Mouse (Mus musculus): Measurements from ENCODE around the gene Wdr95. TPM values are rescaled to one million over a fixed set of nuclear protein-coding genes. Genes with fewer than 3 reads are reported as not detected.

Gene Wdr95
- polyA plus RNA-seq, 1 experiment from 2014 or later, result not detected

- WGBS, result 85% methylated on average over 3 of the region's 3 CpGs
- no peak overlapping the region for H3K27ac ChIP-seq (replicated peaks; ENCODE audit: low read depth, low read length)
- H3K4me3 ChIP-seq (ENCODE audit: low read depth, low read length), result no peak overlapping the region
- no peaks in the 10 kb centered on the region for H3K4me1 ChIP-seq (ENCODE audit: control insufficient read depth, insufficient read depth, low read length)
- no peak overlapping the region for H3K4me2 ChIP-seq (ENCODE audit: low read depth, severe bottlenecking)
- ATAC-seq (ENCODE audit: insufficient number of reproducible peaks, low FRiP score, low TSS enrichment, low read depth), result no peak
- H3K27me3 ChIP-seq (ENCODE audit: control insufficient read depth, insufficient read depth, low read length), result no peaks in the 10 kb centered on the region
- H3K9ac ChIP-seq (ENCODE audit: low read length), result no peak overlapping the region
- H3K9me3 ChIP-seq (ENCODE audit: control insufficient read depth, low read length), result no peaks in the 10 kb centered on the region
- DNase-seq (ENCODE audit: low spot score), result no peak
- H3K36me3 ChIP-seq (ENCODE audit: control insufficient read depth, insufficient read depth, low read length), result peaks cover 2% of the 10 kb centered on the region; the same call in 1 of the 2 replicates
Measured at GRCm38 (mm10) chr5:149612165-149612518, 83.7 kb downstream of the Wdr95 start.

GRCm38 (mm10) chr5:149612740-149613139 lies 84.3 kb downstream of the Wdr95 start:
- Histone ChIP-seq H3K36me3 (ENCODE audit: control insufficient read depth, insufficient read depth, low read length) (peaks cover 8% of the 10 kb centered on the region; the same call in 1 of the 2 replicates), H3K4me1 (ENCODE audit: control insufficient read depth, insufficient read depth, low read length) (no peaks in the 10 kb centered on the region), H3K9ac (ENCODE audit: low read length) (no peak overlapping the region), H3K27ac (replicated peaks; ENCODE audit: low read depth, low read length) (no peak overlapping the region), H3K4me2 (ENCODE audit: low read depth, severe bottlenecking) (no peak overlapping the region), H3K9me3 (ENCODE audit: control insufficient read depth, low read length) (no peaks in the 10 kb centered on the region), H3K27me3 (ENCODE audit: control insufficient read depth, insufficient read depth, low read length) (no peaks in the 10 kb centered on the region), H3K4me3 (ENCODE audit: low read depth, low read length) (no peak overlapping the region)
- WGBS, result 73% methylated on average over 10 of the region's 10 CpGs
- ATAC-seq (ENCODE audit: insufficient number of reproducible peaks, low FRiP score, low TSS enrichment, low read depth) (no peak), DNase-seq (ENCODE audit: low spot score) (no peak)

- H3K4me3 ChIP-seq (ENCODE audit: low read depth, low read length), result no peak overlapping the region
- H3K4me1 ChIP-seq (ENCODE audit: control insufficient read depth, insufficient read depth, low read length), result no peaks in the 10 kb centered on the region
- ATAC-seq (ENCODE audit: insufficient number of reproducible peaks, low FRiP score, low TSS enrichment, low read depth) (no peak), DNase-seq (ENCODE audit: low spot score) (no peak)
- no peak overlapping the region for H3K4me2 ChIP-seq (ENCODE audit: low read depth, severe bottlenecking)
- peaks cover 23% of the 10 kb centered on the region; the same call in 1 of the 2 replicates for H3K36me3 ChIP-seq (ENCODE audit: control insufficient read depth, insufficient read depth, low read length)
- H3K9ac ChIP-seq (ENCODE audit: low read length), result no peak overlapping the region
- no peaks in the 10 kb centered on the region for H3K9me3 ChIP-seq (ENCODE audit: control insufficient read depth, low read length)
- no peak overlapping the region for H3K27ac ChIP-seq (replicated peaks; ENCODE audit: low read depth, low read length)
- 88% methylated on average over 1 of the region's 1 CpGs for WGBS
- H3K27me3 ChIP-seq (ENCODE audit: control insufficient read depth, insufficient read depth, low read length), result no peaks in the 10 kb centered on the region
Measured at GRCm38 (mm10) chr5:149616138-149616537, 87.7 kb downstream of the Wdr95 start.

GRCm38 (mm10) chr5:149616817-149617216 lies 88.3 kb downstream of the Wdr95 start:
- no peaks in the 10 kb centered on the region for H3K9me3 ChIP-seq (ENCODE audit: control insufficient read depth, low read length)
- H3K4me2 ChIP-seq (ENCODE audit: low read depth, severe bottlenecking), result no peak overlapping the region
- peaks cover 25% of the 10 kb centered on the region; the same call in 1 of the 2 replicates for H3K36me3 ChIP-seq (ENCODE audit: control insufficient read depth, insufficient read depth, low read length)
- H3K4me1 ChIP-seq (ENCODE audit: control insufficient read depth, insufficient read depth, low read length), result no peaks in the 10 kb centered on the region
- H3K27ac ChIP-seq (replicated peaks; ENCODE audit: low read depth, low read length), result no peak overlapping the region
- H3K4me3 ChIP-seq (ENCODE audit: low read depth, low read length), result no peak overlapping the region
- ATAC-seq (ENCODE audit: insufficient number of reproducible peaks, low FRiP score, low TSS enrichment, low read depth) (no peak), DNase-seq (ENCODE audit: low spot score) (no peak)
- H3K9ac ChIP-seq (ENCODE audit: low read length), result no peak overlapping the region
- WGBS, result 93% methylated on average over 10 of the region's 10 CpGs
- H3K27me3 ChIP-seq (ENCODE audit: control insufficient read depth, insufficient read depth, low read length), result no peaks in the 10 kb centered on the region

- H3K36me3 ChIP-seq (ENCODE audit: control insufficient read depth, insufficient read depth, low read length), result peaks cover 25% of the 10 kb centered on the region; the same call in 1 of the 2 replicates
- no peak overlapping the region for H3K9ac ChIP-seq (ENCODE audit: low read length)
- 87% methylated on average over 6 of the region's 6 CpGs for WGBS
- no peaks in the 10 kb centered on the region for H3K9me3 ChIP-seq (ENCODE audit: control insufficient read depth, low read length)
- no peaks in the 10 kb centered on the region for H3K27me3 ChIP-seq (ENCODE audit: control insufficient read depth, insufficient read depth, low read length)
- no peak for DNase-seq (ENCODE audit: low spot score)
- no peaks in the 10 kb centered on the region for H3K4me1 ChIP-seq (ENCODE audit: control insufficient read depth, insufficient read depth, low read length)
- no peak overlapping the region for H3K4me3 ChIP-seq (ENCODE audit: low read depth, low read length)
- no peak for ATAC-seq (ENCODE audit: insufficient number of reproducible peaks, low FRiP score, low TSS enrichment, low read depth)
- no peak overlapping the region for H3K27ac ChIP-seq (replicated peaks; ENCODE audit: low read depth, low read length)
- no peak overlapping the region for H3K4me2 ChIP-seq (ENCODE audit: low read depth, severe bottlenecking)
Measured at GRCm38 (mm10) chr5:149617776-149618425, 89.4 kb downstream of the Wdr95 start.

- no peak overlapping the region for H3K9ac ChIP-seq (ENCODE audit: low read length)
- no peaks in the 10 kb centered on the region for H3K4me1 ChIP-seq (ENCODE audit: control insufficient read depth, insufficient read depth, low read length)
- no peak overlapping the region for H3K4me3 ChIP-seq (ENCODE audit: low read depth, low read length)
- no peaks in the 10 kb centered on the region for H3K9me3 ChIP-seq (ENCODE audit: control insufficient read depth, low read length)
- H3K36me3 ChIP-seq (ENCODE audit: control insufficient read depth, insufficient read depth, low read length), result peaks cover 39% of the 10 kb centered on the region
- no peak overlapping the region for H3K27ac ChIP-seq (replicated peaks; ENCODE audit: low read depth, low read length)
- DNase-seq (ENCODE audit: low spot score), result no peak
- ATAC-seq (ENCODE audit: insufficient number of reproducible peaks, low FRiP score, low TSS enrichment, low read depth), result no peak
- no peaks in the 10 kb centered on the region for H3K27me3 ChIP-seq (ENCODE audit: control insufficient read depth, insufficient read depth, low read length)
- H3K4me2 ChIP-seq (ENCODE audit: low read depth, severe bottlenecking), result no peak overlapping the region
- 67% methylated on average over 7 of the region's 7 CpGs for WGBS
Measured at GRCm38 (mm10) chr5:149622152-149622551, 93.7 kb downstream of the Wdr95 start.

- H3K36me3 ChIP-seq (ENCODE audit: control insufficient read depth, insufficient read depth, low read length), result peaks cover 34% of the 10 kb centered on the region
- no peaks in the 10 kb centered on the region for H3K4me1 ChIP-seq (ENCODE audit: control insufficient read depth, insufficient read depth, low read length)
Measured at GRCm38 (mm10) chr5:149622644-149623043, 94.2 kb downstream of the Wdr95 start.

GRCm38 (mm10) chr5:149623815-149624675 lies 95.6 kb downstream of the Wdr95 start:
- Histone ChIP-seq H3K27ac (replicated peaks; ENCODE audit: low read depth, low read length) (no peak overlapping the region), H3K4me1 (ENCODE audit: control insufficient read depth, insufficient read depth, low read length) (no peaks in the 10 kb centered on the region), H3K9me3 (ENCODE audit: control insufficient read depth, low read length) (no peaks in the 10 kb centered on the region), H3K9ac (ENCODE audit: low read length) (no peak overlapping the region), H3K36me3 (ENCODE audit: control insufficient read depth, insufficient read depth, low read length) (peaks cover 30% of the 10 kb centered on the region), H3K4me3 (ENCODE audit: low read depth, low read length) (no peak overlapping the region), H3K4me2 (ENCODE audit: low read depth, severe bottlenecking) (no peak overlapping the region), H3K27me3 (ENCODE audit: control insufficient read depth, insufficient read depth, low read length) (no peaks in the 10 kb centered on the region)
- WGBS, result 89% methylated on average over 8 of the region's 8 CpGs
- ATAC-seq (ENCODE audit: insufficient number of reproducible peaks, low FRiP score, low TSS enrichment, low read depth) (no peak), DNase-seq (ENCODE audit: low spot score) (no peak)

More at GRCm38 (mm10) chr5:149622644-149623043, 94.2 kb downstream of the Wdr95 start:
- Histone ChIP-seq H3K4me3 (ENCODE audit: low read depth, low read length) (no peak overlapping the region), H3K27me3 (ENCODE audit: control insufficient read depth, insufficient read depth, low read length) (no peaks in the 10 kb centered on the region), H3K27ac (replicated peaks; ENCODE audit: low read depth, low read length) (no peak overlapping the region), H3K9ac (ENCODE audit: low read length) (no peak overlapping the region), H3K4me2 (ENCODE audit: low read depth, severe bottlenecking) (no peak overlapping the region), H3K9me3 (ENCODE audit: control insufficient read depth, low read length) (no peaks in the 10 kb centered on the region)
- DNase-seq (ENCODE audit: low spot score), result no peak
- no peak for ATAC-seq (ENCODE audit: insufficient number of reproducible peaks, low FRiP score, low TSS enrichment, low read depth)
- 90% methylated on average over 6 of the region's 6 CpGs for WGBS

Measured in limb, embryonic 11.5 days (tissue).